Mouse (Mus musculus): ENCODE results near the gene Dscam. TPM values are rescaled to one million over a fixed set of nuclear protein-coding genes. Genes with fewer than 3 reads are reported as not detected.
"Not testable (repeated sequence)": the region's sequence is repeated elsewhere in the genome, so short reads cannot be mapped to it uniquely, and the experiment has no call there.

Gene Dscam
- polyA plus RNA-seq, 1 experiment: not detected

DNA sequence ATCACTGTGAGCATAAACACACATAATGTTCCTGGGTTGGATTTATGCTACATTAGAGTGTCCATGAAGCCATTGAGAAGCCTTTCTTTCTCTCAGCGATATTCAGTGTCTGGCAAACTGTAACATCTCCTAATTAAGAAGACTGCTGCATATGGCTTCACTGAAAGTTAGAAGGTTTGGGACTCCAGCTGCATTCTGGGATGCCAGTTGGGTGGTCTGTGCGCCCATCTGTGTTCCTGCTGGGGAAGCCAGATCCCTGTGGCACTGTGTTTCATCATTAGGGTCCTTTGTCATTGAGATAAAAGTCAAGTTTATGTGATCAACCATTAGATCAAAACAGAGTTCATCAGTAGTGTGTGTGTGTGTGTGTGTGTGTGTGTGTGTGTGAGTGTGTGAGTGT is 284.7 kb downstream of the Dscam start:
- H3K4me1 ChIP-seq (ENCODE audit: control insufficient read depth, insufficient read depth, low read length): peaks cover 14% of the 10 kb centered on the region
- TF ChIP-seq CTCF (IDR thresholded peaks at IDR 0.05; ENCODE audit: low read depth, low read length) (no peak), POLR2A (IDR thresholded peaks at IDR 0.05; ENCODE audit: borderline replicate concordance, low read depth, low read length) (no peak)
- no peak overlapping the region for H3K4me3 ChIP-seq (ENCODE audit: insufficient read depth, low read length)
- H3K27ac ChIP-seq (ENCODE audit: insufficient read depth, low read depth, low read length): no peak overlapping the region

GRCm38 (mm10) chr16:96884590-96884989 is 286.0 kb downstream of the Dscam start:
- H3K4me3 ChIP-seq (ENCODE audit: insufficient read depth, low read length): not testable (repeated sequence)

DNA sequence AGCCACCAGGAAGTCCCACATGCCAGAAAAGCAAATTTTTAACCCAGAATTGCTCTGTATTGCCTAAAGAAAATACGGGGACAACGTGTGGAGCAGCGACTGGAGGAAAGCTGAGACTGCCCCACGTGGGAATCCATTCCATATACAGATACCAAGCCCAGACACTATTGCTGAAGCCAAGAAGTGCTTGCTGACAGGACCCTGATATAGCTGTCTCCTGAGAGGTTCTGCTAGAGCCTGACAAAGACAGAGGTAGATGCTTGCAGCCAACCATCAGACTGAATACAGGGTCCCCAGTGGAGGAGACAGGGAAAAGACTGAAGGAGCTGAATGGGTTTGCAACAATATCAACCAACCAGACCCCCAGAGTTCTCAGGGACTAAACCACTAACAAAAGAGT is 293.3 kb downstream of the Dscam start:
- Histone ChIP-seq H3K4me3 (ENCODE audit: insufficient read depth, low read length) (no peak overlapping the region), H3K4me1 (ENCODE audit: control insufficient read depth, insufficient read depth, low read length) (no peaks in the 10 kb centered on the region), H3K27ac (ENCODE audit: insufficient read depth, low read depth, low read length) (no peak overlapping the region)
- TF ChIP-seq CTCF (IDR thresholded peaks at IDR 0.05; ENCODE audit: low read depth, low read length) (no peak), POLR2A (IDR thresholded peaks at IDR 0.05; ENCODE audit: borderline replicate concordance, low read depth, low read length) (no peak)

More at GRCm38 (mm10) chr16:96884590-96884989, 286.0 kb downstream of the Dscam start:
- H3K27ac ChIP-seq (ENCODE audit: insufficient read depth, low read depth, low read length): not testable (repeated sequence)
- H3K4me1 ChIP-seq (ENCODE audit: control insufficient read depth, insufficient read depth, low read length): peaks cover 11% of the 10 kb centered on the region

DNA sequence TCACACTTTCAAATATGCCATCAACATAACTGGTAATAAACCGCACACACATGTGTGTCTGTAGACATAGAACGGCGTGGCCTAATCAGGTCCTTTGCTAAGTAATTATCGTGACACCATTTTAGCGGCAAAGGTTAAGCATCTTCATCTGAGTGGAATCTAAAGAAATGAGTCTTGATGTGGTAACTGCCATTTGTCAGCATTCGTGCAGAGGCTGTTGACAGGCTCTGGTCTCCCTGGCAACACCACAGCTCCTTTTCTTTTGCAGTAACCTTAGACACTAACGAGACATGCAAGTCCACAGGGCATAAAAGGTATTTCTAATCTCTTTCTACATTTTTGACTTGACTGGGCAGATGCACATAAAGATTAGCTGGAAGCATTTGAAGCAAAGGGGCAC is 297.8 kb downstream of the Dscam start:
- TF ChIP-seq CTCF (IDR thresholded peaks at IDR 0.05; ENCODE audit: low read depth, low read length) (no peak), POLR2A (IDR thresholded peaks at IDR 0.05; ENCODE audit: borderline replicate concordance, low read depth, low read length) (no peak)
- no peak overlapping the region for H3K4me3 ChIP-seq (ENCODE audit: insufficient read depth, low read length)
- H3K27ac ChIP-seq (ENCODE audit: insufficient read depth, low read depth, low read length): no peak overlapping the region
- H3K4me1 ChIP-seq (ENCODE audit: control insufficient read depth, insufficient read depth, low read length): 0 out of 2 replicates have a peak, but pooled peaks cover 2% of the 10 kb centered on the region

DNA sequence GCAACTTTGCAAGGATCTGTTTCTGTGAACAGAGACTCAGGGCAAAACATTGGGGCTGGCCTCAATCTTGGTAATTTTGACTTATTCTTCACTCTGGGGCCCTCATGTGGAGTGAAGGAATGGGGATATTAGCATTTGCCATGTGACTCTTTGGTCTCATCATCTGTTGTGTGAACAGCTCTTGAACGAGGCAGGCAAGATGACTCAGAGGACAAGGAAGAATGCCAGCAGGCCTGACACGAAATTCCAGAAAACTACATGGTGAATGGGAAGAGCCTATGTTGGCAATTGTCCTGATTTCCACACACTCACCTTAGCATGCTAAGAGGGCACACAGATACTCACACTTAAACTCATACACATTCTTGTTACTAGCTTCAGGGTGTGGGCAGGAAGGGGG is 313.0 kb downstream of the Dscam start:
- Histone ChIP-seq H3K4me3 (ENCODE audit: insufficient read depth, low read length) (no peak overlapping the region), H3K27ac (ENCODE audit: insufficient read depth, low read depth, low read length) (no peak overlapping the region), H3K4me1 (ENCODE audit: control insufficient read depth, insufficient read depth, low read length) (peaks cover 8% of the 10 kb centered on the region)
- no peak for TF ChIP-seq CTCF (IDR thresholded peaks at IDR 0.05; ENCODE audit: low read depth, low read length)
- TF ChIP-seq POLR2A (IDR thresholded peaks at IDR 0.05; ENCODE audit: borderline replicate concordance, low read depth, low read length): no peak

DNA sequence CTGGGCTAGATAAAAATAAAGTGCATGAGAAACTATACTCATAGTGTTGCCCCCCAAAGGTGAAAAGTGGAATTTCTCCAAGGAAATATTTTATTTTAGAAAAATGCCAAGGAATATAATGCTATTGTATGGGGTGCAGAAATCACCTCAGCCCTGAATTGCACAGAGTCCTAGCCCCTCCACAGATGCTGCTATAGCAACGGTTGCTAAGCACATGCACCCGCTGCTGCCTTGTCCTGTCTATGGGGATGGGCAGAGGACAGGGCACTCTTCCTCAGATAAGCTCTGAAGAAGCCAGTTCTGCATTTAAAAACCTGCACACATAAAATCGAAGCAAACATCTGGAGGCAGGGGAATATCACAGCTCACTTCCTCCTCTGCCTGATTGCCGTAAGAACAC is 315.5 kb downstream of the Dscam start:
- no peak overlapping the region for H3K4me3 ChIP-seq (ENCODE audit: insufficient read depth, low read length)
- TF ChIP-seq POLR2A (IDR thresholded peaks at IDR 0.05; ENCODE audit: borderline replicate concordance, low read depth, low read length): no peak
- no peak for TF ChIP-seq CTCF (IDR thresholded peaks at IDR 0.05; ENCODE audit: low read depth, low read length)
- peaks cover 12% of the 10 kb centered on the region for H3K4me1 ChIP-seq (ENCODE audit: control insufficient read depth, insufficient read depth, low read length)
- H3K27ac ChIP-seq (ENCODE audit: insufficient read depth, low read depth, low read length): no peak overlapping the region

GRCm38 (mm10) chr16:96852383-96852782 is 318.2 kb downstream of the Dscam start:
- H3K4me1 ChIP-seq (ENCODE audit: control insufficient read depth, insufficient read depth, low read length): peaks cover 5% of the 10 kb centered on the region
- TF ChIP-seq POLR2A (IDR thresholded peaks at IDR 0.05; ENCODE audit: borderline replicate concordance, low read depth, low read length) (no peak), CTCF (IDR thresholded peaks at IDR 0.05; ENCODE audit: low read depth, low read length) (peak; percentile 53)
- H3K4me3 ChIP-seq (ENCODE audit: insufficient read depth, low read length): no peak overlapping the region
- no peak overlapping the region for H3K27ac ChIP-seq (ENCODE audit: insufficient read depth, low read depth, low read length)

DNA sequence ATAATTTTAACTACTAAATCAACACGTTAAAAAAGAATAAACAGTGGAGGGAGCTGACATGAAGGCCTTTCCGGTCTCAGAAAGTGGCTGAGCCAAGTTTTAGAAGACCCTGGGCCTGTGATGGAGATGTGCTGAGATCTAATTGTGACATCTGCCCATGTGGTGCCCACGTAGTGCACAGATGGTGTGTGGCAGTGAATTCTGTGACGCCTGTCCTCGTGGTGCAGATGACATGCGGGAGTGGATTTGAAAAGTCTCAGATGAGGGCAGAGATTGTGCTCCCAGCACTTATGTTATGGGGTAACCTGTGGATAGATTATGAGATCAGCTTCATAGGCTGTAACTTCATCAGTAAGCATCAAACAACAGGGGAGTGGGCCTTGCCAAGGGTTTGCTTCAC is 321.6 kb downstream of the Dscam start:
- TF ChIP-seq CTCF (IDR thresholded peaks at IDR 0.05; ENCODE audit: low read depth, low read length) (no peak), POLR2A (IDR thresholded peaks at IDR 0.05; ENCODE audit: borderline replicate concordance, low read depth, low read length) (no peak)
- H3K4me1 ChIP-seq (ENCODE audit: control insufficient read depth, insufficient read depth, low read length): peaks cover 17% of the 10 kb centered on the region
- no peak overlapping the region for H3K4me3 ChIP-seq (ENCODE audit: insufficient read depth, low read length)
- no peak overlapping the region for H3K27ac ChIP-seq (ENCODE audit: insufficient read depth, low read depth, low read length)

DNA sequence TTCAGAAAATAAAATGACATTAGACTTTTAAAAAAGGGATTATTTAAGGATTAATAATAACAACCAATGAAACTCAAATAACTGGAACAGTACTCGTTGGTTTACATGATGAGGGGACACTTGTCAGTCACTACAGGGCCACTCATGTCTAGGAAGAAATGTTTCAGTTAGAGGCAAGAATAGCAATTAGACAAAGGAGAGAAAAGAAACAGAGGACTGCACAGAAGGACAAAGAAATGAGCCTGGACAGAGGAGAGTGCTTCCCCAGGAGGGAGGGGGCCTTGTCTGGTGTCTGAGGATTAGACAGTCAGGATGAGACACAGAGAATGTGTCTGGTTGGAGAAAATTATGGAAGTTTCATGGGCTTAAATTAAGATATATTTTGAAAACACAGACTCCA is 324.0 kb downstream of the Dscam start:
- Histone ChIP-seq H3K27ac (ENCODE audit: insufficient read depth, low read depth, low read length) (no peak overlapping the region), H3K4me1 (ENCODE audit: control insufficient read depth, insufficient read depth, low read length) (peaks cover 28% of the 10 kb centered on the region), H3K4me3 (ENCODE audit: insufficient read depth, low read length) (no peak overlapping the region)
- no peak for TF ChIP-seq CTCF (IDR thresholded peaks at IDR 0.05; ENCODE audit: low read depth, low read length)
- no peak for TF ChIP-seq POLR2A (IDR thresholded peaks at IDR 0.05; ENCODE audit: borderline replicate concordance, low read depth, low read length)

GRCm38 (mm10) chr16:96846113-96846512 is 324.4 kb downstream of the Dscam start:
- TF ChIP-seq CTCF (IDR thresholded peaks at IDR 0.05; ENCODE audit: low read depth, low read length) (no peak), POLR2A (IDR thresholded peaks at IDR 0.05; ENCODE audit: borderline replicate concordance, low read depth, low read length) (no peak)
- Histone ChIP-seq H3K4me3 (ENCODE audit: insufficient read depth, low read length) (no peak overlapping the region), H3K27ac (ENCODE audit: insufficient read depth, low read depth, low read length) (no peak overlapping the region), H3K4me1 (ENCODE audit: control insufficient read depth, insufficient read depth, low read length) (peaks cover 28% of the 10 kb centered on the region)

DNA sequence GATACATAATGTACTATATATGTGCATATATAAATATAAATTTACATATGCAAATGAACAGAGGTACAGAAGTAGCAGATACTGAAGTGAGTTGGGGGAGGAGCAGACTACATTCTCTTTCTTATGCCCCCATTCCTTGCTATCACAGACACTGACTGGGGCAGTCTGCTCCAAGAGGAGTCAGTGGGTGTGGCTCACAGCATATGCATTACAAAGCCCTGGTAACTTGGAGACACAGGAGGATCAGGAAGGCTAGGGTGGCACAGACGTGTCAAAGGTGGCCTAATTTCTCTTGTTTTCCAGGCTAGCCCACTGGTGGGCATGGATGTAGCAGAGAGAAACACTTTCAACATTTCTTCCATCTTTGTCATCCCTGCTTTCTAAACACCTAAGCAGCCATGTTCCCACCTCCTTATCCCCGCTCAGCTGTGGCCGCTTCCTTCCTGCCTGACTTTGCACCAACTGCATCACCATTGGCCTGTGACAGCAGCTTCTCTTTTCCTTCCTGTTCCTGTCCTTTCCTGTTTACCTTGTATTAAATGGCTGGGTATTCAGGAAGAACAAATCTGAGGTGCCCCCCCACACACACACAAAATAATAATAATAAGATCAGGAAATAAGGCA is 325.0 kb downstream of the Dscam start:
- no peak for TF ChIP-seq CTCF (IDR thresholded peaks at IDR 0.05; ENCODE audit: low read depth, low read length)
- TF ChIP-seq POLR2A (IDR thresholded peaks at IDR 0.05; ENCODE audit: borderline replicate concordance, low read depth, low read length): no peak
- Histone ChIP-seq H3K4me1 (ENCODE audit: control insufficient read depth, insufficient read depth, low read length) (peaks cover 28% of the 10 kb centered on the region), H3K27ac (ENCODE audit: insufficient read depth, low read depth, low read length) (no peak overlapping the region), H3K4me3 (ENCODE audit: insufficient read depth, low read length) (no peak overlapping the region)
